Mouse (Mus musculus) granulocyte monocyte progenitor cell, adult 5-6 weeks (primary cell): ENCODE results near the gene Nrm. TPM values are rescaled to one million over a fixed set of nuclear protein-coding genes. Genes with fewer than 3 reads are reported as not detected.

Source experiments
- ATAC-seq: replicated peaks from 2 replicates; pipeline ENCODE4 v1.8.0; 2016; ENCODE audit warnings: mild to moderate bottlenecking, moderate TSS enrichment, inconsistent platforms; ENCODE audit not compliant: poor library complexity, severe bottlenecking
- total RNA-seq, 2 experiments: library from RNA; stranded (forward) in 1 of 2; stranded (reverse) in 1 of 2; fragments of 200-712, 200-1000 nt in 1 of 2; fragments of >200 nt in 1 of 2; fragmentation: Nextera tagmentation in 1 of 2; gene quantifications; 2 replicates each; pipeline ENCODE4 v1.2.3; 2014 to 2017

Nrm gene
- total RNA-seq, 2 experiments from 2014 or later, result 41.5 to 66.8 TPM

GRCm38 (mm10) chr17:35865481-35866280, 4.6 kb downstream of the Nrm start, which contains the start of gene Ppp1r18:
Ppp1r18 (plus strand) TSS chr17:35865593.
- ATAC-seq, result peak; percentile 11

GRCm38 (mm10) chr17:35866281-35866831, 5.2 kb downstream of the Nrm start:
- no peak for ATAC-seq

- ATAC-seq, result 0 out of 2 replicates have a peak, but pooled peaks have one; percentile 4
These were observed 6.1 kb downstream of the Nrm start for GRCm38 (mm10) chr17:35866911-35867890.

- no peak for ATAC-seq
These were observed 7.2 kb downstream of the Nrm start for GRCm38 (mm10) chr17:35868165-35868820.

GRCm38 (mm10) chr17:35868961-35869345, 7.8 kb downstream of the Nrm start:
- ATAC-seq, result no peak

- ATAC-seq, result no peak
These were observed 8.4 kb downstream of the Nrm start for GRCm38 (mm10) chr17:35869346-35870067.

GRCm38 (mm10) chr17:35870151-35870883, 9.2 kb downstream of the Nrm start:
- ATAC-seq, result peak; percentile 72

GRCm38 (mm10) chr17:35870884-35871696, 10.0 kb downstream of the Nrm start:
- ATAC-seq, result no peak

- ATAC-seq, result peak; percentile 47
These were observed 12.8 kb downstream of the Nrm start for GRCm38 (mm10) chr17:35873774-35874519.

GRCm38 (mm10) chr17:35874721-35875120, 13.6 kb downstream of the Nrm start:
- no peak for ATAC-seq

GRCm38 (mm10) chr17:35879245-35880057, 18.3 kb downstream of the Nrm start, which contains the start of gene Dhx16:
Dhx16 (plus strand) TSS chr17:35879819.
- peak; percentile 96 for ATAC-seq

- no peak for ATAC-seq
These were observed 21.8 kb downstream of the Nrm start for GRCm38 (mm10) chr17:35882924-35883323.

GRCm38 (mm10) chr17:35883777-35884176, 22.7 kb downstream of the Nrm start:
- ATAC-seq, result no peak

GRCm38 (mm10) chr17:35887725-35888124, 26.6 kb downstream of the Nrm start:
- ATAC-seq, result no peak

- ATAC-seq, result peak; percentile 57
These were observed 35.9 kb downstream of the Nrm start, which contains the start of gene 2310061I04Rik for GRCm38 (mm10) chr17:35896781-35897643. 2310061I04Rik (minus strand) TSS chr17:35897431.
